Mouse (Mus musculus): ENCODE data around the gene Casz1. TPM values are rescaled to one million over a fixed set of nuclear protein-coding genes. Genes with fewer than 3 reads are reported as not detected.
A peak's percentile ranks its signal among the peaks of the same experiment; 100 is the strongest.

The Casz1 gene
- polyA plus RNA-seq, 1 experiment from 2014 or later = 9.4 TPM

DNA sequence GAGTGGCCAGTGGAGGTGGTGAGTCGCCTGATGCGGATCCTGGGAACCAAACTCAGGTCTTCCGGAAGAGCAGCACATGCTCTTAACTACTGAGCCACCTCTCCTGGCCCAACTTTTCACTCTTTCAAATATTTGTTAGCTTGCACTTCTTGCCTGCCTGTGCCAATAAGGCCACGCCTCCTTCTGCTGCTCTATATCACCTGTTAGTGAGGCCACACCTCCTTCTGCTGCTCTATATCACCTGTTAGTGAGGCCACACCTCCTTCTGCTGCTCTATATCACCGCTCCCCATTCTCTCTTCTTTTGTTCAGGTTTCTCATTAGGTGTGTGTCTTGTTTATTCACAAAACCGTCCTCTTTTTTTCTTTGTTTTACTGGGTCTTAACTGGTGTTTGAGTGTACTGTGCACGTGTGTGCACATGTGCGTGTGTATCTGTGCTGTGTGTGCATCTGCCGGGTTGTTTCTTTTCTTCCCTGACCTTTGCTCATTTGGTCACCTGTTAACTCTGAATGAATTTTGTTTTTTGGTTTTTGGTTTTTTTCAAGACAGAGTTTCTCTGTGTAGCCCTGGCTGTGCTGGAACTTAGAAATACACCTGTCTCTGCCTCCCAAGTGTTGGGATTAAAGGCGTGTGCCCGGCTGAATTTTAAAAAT lies 198.3 kb downstream of the Casz1 start:
- H3K4me2 ChIP-seq (replicated peaks; ENCODE audit: low read depth) = no peak overlapping the region; the same call in 1 of the 2 replicates
- H3K27ac ChIP-seq (replicated peaks) = no peak overlapping the region
- no peaks in the 10 kb centered on the region for H3K4me1 ChIP-seq (replicated peaks; ENCODE audit: control insufficient read depth, insufficient read depth)
- ATAC-seq (ENCODE audit: low FRiP score, low TSS enrichment) (peak; percentile 96), DNase-seq (ENCODE audit: low spot score) (peak; percentile 59)
- H3K9me3 ChIP-seq (ENCODE audit: control insufficient read depth, low read length) = no peaks in the 10 kb centered on the region
- H3K9ac ChIP-seq (ENCODE audit: low read length) = no peak overlapping the region
- no peaks in the 10 kb centered on the region; the same call in 1 of the 2 replicates for H3K36me3 ChIP-seq (ENCODE audit: control insufficient read depth, insufficient read depth, low read length)
- WGBS = 66% methylated on average over 11 of the region's 11 CpGs
- no peak for TF ChIP-seq EP300 (optimal IDR thresholded peaks at IDR 0.05)
- TF ChIP-seq CTCF (IDR thresholded peaks at IDR 0.05; ENCODE audit: low read depth) = no peak
- H3K27me3 ChIP-seq (ENCODE audit: control insufficient read depth, insufficient read depth, low read length) = no peaks in the 10 kb centered on the region
- no peak overlapping the region for H3K4me3 ChIP-seq (ENCODE audit: low read depth, low read length)

Other genes starting within 250 kb of the Casz1 start
- gene Exosc10, start 246.0 kb upstream of the Casz1 start, polyA plus RNA-seq (2015; fragmentation: Nextera tagmentation; extraction: Ambion mirVana) = 30.0 and 35.2 TPM in 2 replicates
- 109 and 113 TPM in 2 replicates for gene Srm, start 212.9 kb upstream of the Casz1 start, polyA plus RNA-seq (2015; fragmentation: Nextera tagmentation; extraction: Ambion mirVana)
- 0.46 and 0.79 TPM in 2 replicates for gene Masp2, start 201.9 kb upstream of the Casz1 start, polyA plus RNA-seq (2015; fragmentation: Nextera tagmentation; extraction: Ambion mirVana)
- gene Tardbp, start 177.4 kb upstream of the Casz1 start, polyA plus RNA-seq (2015; fragmentation: Nextera tagmentation; extraction: Ambion mirVana) = 99.8 and 106 TPM in 2 replicates
- 0.10 and 0.16 TPM in 2 replicates for gene Gm572, start 161.1 kb upstream of the Casz1 start, polyA plus RNA-seq (2015; fragmentation: Nextera tagmentation; extraction: Ambion mirVana)